In genomic region chr12:113100448-113101076, GRCm38 (mm10) we compare ENCODE assay signal across 9 mouse cellular contexts. TPM values are rescaled to one million over a fixed set of nuclear protein-coding genes. Genes with fewer than 3 reads are reported as not detected.
DNase-seq lines count a peak whose midpoint lies in the region; ATAC-seq lines count a peak whose summit lies in the region.
"Had no signal": no experiment of that assay in that cellular context is flagged by ENCODE, and none has a peak within 500 bp of the region (broad histone marks: within the 10 kb centered on the region; RNA-seq: fewer than 3 reads in every experiment).

No protein-coding gene starts in this region.

- peak; percentile 68 to 87 for DNase-seq in adrenal gland, adult (ENCODE audit: inconsistent age in 2 of 2, low spot score in 1 of 2)
- DNase-seq in adrenal gland, adult 8-10 months: no peak
- peak; percentile 44 for DNase-seq in ovary, postnatal 36 days (ENCODE audit: low spot score)
- DNase-seq in ovary, postnatal 14 days (ENCODE audit: low spot score): no peak
- no peak for DNase-seq in heart, embryonic 10.5 days (ENCODE audit: low spot score)
- DNase-seq in spleen, adult 12 weeks (ENCODE audit: low spot score): no peak
- no peak for DNase-seq in thymus, postnatal 36 days

- no peak for ATAC-seq in limb, embryonic 15.5 days (ENCODE audit: insufficient number of reproducible peaks, low FRiP score, low TSS enrichment, low read depth)

- H3K9me3 ChIP-seq in heart, embryonic 10.5 days: no peaks in the 10 kb centered on the region
- H3K9me3 ChIP-seq in limb, embryonic 15.5 days: no peaks in the 10 kb centered on the region

- no peak overlapping the region for H3K9ac ChIP-seq in limb, embryonic 15.5 days

- peaks cover 29% of the 10 kb centered on the region for H3K36me3 ChIP-seq in heart, embryonic 10.5 days
- H3K36me3 ChIP-seq in limb, embryonic 15.5 days: 0 out of 2 replicates have a peak, but pooled peaks cover 14% of the 10 kb centered on the region

- H3K27me3 ChIP-seq in heart, embryonic 10.5 days (ENCODE audit: insufficient read depth, poor library complexity, severe bottlenecking): peaks cover 10% of the 10 kb centered on the region; the same call in 1 of the 2 replicates
- H3K27me3 ChIP-seq in limb, embryonic 15.5 days: no peaks in the 10 kb centered on the region

- peak overlapping the region; percentile 85; the same call in 1 of the 2 replicates for H3K4me2 ChIP-seq in limb, embryonic 15.5 days

- H3K27ac ChIP-seq in heart, embryonic 10.5 days: peak overlapping the region; percentile 98; the same call in 1 of the 2 replicates
- peak overlapping the region; percentile 27 for H3K27ac ChIP-seq in limb, embryonic 15.5 days

- peaks cover 57% of the 10 kb centered on the region for H3K4me1 ChIP-seq in heart, embryonic 10.5 days
- H3K4me1 ChIP-seq in limb, embryonic 15.5 days: peaks cover 63% of the 10 kb centered on the region

- peak overlapping the region; percentile 87; the same call in 1 of the 2 replicates for H3K4me3 ChIP-seq in heart, embryonic 10.5 days
- no peak overlapping the region for H3K4me3 ChIP-seq in limb, embryonic 15.5 days

- 77% methylated on average over 5 of the region's 5 CpGs for WGBS in heart, embryonic 10.5 days
- 67% methylated on average over 5 of the region's 5 CpGs for WGBS in limb, embryonic 15.5 days

RNA-seq across cellular contexts. Expression of gene Mta1, which starts 2.5 kb away (rescaled TPM):
- 10 to 100 TPM; 81.8 to 92.8 (median 86.8) TPM for total RNA-seq in adrenal gland, adult 8-10 months (2022)
- polyA plus RNA-seq in heart, embryonic 10.5 days (2016; fragmentation: Nextera tagmentation; extraction: Ambion mirVana): 12.0 and 17.5 TPM in 2 replicates
- 10.6 and 12.9 TPM in 2 replicates for polyA plus RNA-seq in limb, embryonic 15.5 days (2015; fragmentation: Nextera tagmentation; extraction: Ambion mirVana)

RNA-seq across cellular contexts. Expression of gene Tex22, which starts 26.3 kb away (rescaled TPM):
- under 1 TPM in 3 of 4 experiments, not detected in 1; 0.38 to 0.65 (median 0.62) TPM for total RNA-seq in adrenal gland, adult 8-10 months (2022)
- not detected in 2 replicates for polyA plus RNA-seq in heart, embryonic 10.5 days (2016; fragmentation: Nextera tagmentation; extraction: Ambion mirVana)
- polyA plus RNA-seq in limb, embryonic 15.5 days (2015; fragmentation: Nextera tagmentation; extraction: Ambion mirVana): 0.19 TPM in 1 of 2 replicates, not detected in the other
- polyA plus RNA-seq: liver, embryonic 16.5 days had no signal

RNA-seq across cellular contexts. Expression of gene Crip2, which starts 39.5 kb away (rescaled TPM):
- total RNA-seq in adrenal gland, adult 8-10 months (2022): 10 to 100 TPM; 46.7 to 65.5 (median 58.4) TPM
- 956 and 1,505 TPM in 2 replicates for polyA plus RNA-seq in heart, embryonic 10.5 days (2016; fragmentation: Nextera tagmentation; extraction: Ambion mirVana)
- 113 and 182 TPM in 2 replicates for polyA plus RNA-seq in limb, embryonic 15.5 days (2015; fragmentation: Nextera tagmentation; extraction: Ambion mirVana)

RNA-seq across cellular contexts. Expression of gene Crip1, which starts 45.6 kb away (rescaled TPM):
- 10 to 100 TPM; 55.3 to 90.7 (median 59.7) TPM for total RNA-seq in adrenal gland, adult 8-10 months (2022)
- polyA plus RNA-seq in heart, embryonic 10.5 days (2016; fragmentation: Nextera tagmentation; extraction: Ambion mirVana): 511 and 613 TPM in 2 replicates
- polyA plus RNA-seq in limb, embryonic 15.5 days (2015; fragmentation: Nextera tagmentation; extraction: Ambion mirVana): 560 and 613 TPM in 2 replicates

RNA-seq across cellular contexts. Expression of gene Tedc1, which starts 55.7 kb away (rescaled TPM):
- 1 to 10 TPM in 3 of 4 experiments, under 1 TPM in 1; 0.87 to 1.8 (median 1.5) TPM for total RNA-seq in adrenal gland, adult 8-10 months (2022)
- 32.7 and 33.5 TPM in 2 replicates for polyA plus RNA-seq in heart, embryonic 10.5 days (2016; fragmentation: Nextera tagmentation; extraction: Ambion mirVana)
- polyA plus RNA-seq in limb, embryonic 15.5 days (2015; fragmentation: Nextera tagmentation; extraction: Ambion mirVana): 25.4 and 28.5 TPM in 2 replicates

Comparison
In these comparisons a context has a peak if more than half of its experiments do, and no peak if none do; other contexts are left out.
1. DNase-seq: peak in adrenal gland, adult (2 of 2) and ovary, postnatal 36 days (single experiment); none in adrenal gland, adult 8-10 months (single experiment), ovary, postnatal 14 days (single experiment), heart, embryonic 10.5 days (single experiment), spleen, adult 12 weeks (single experiment) and thymus, postnatal 36 days (0 of 2).